Mouse (Mus musculus) thymus, postnatal 36 days (tissue): ENCODE measurements around the gene Narfl.
A peak's percentile ranks its signal among the peaks of the same experiment; 100 is the strongest.

Experiments used
- DNase-seq, 2 experiments: peaks; one replicate each; pipeline ENCODE4 v3.0.0; 2022; ENCODE audit warnings: mixed read lengths in 2 of 2

The Narfl gene

GRCm38 (mm10) chr17:25765886-25766285 lies 7.7 kb upstream of the Narfl start:
- no peak for DNase-seq

GRCm38 (mm10) chr17:25769331-25769730 lies 4.2 kb upstream of the Narfl start:
- no peak for DNase-seq

GRCm38 (mm10) chr17:25775318-25776062 lies 1.9 kb downstream of the Narfl start:
- DNase-seq, result no peak

GRCm38 (mm10) chr17:25777948-25778347 lies 4.4 kb downstream of the Narfl start:
- DNase-seq, result peak in 1 of 2 experiments; percentile 3

GRCm38 (mm10) chr17:25781339-25781738 lies 7.8 kb downstream of the Narfl start:
- no peak for DNase-seq

- no peak for DNase-seq
These were observed 9.5 kb downstream of the Narfl start for GRCm38 (mm10) chr17:25783086-25783485.

GRCm38 (mm10) chr17:25783861-25784574 lies 10.4 kb downstream of the Narfl start:
- no peak for DNase-seq

GRCm38 (mm10) chr17:25785281-25785745 lies 11.7 kb downstream of the Narfl start, which contains the start of gene Haghl:
Haghl (minus strand) TSS chr17:25785673.
- peak; percentile 92 to 94 for DNase-seq

GRCm38 (mm10) chr17:25786280-25786679 lies 12.7 kb downstream of the Narfl start, which contains the start of gene Ccdc78:
Ccdc78 (plus strand) TSS chr17:25786580.
- DNase-seq, result no peak

- DNase-seq, result no peak
These were observed 13.4 kb downstream of the Narfl start for GRCm38 (mm10) chr17:25786781-25787504.

GRCm38 (mm10) chr17:25791320-25791842 lies 17.8 kb downstream of the Narfl start:
- no peak for DNase-seq

- peak; percentile 83 to 84 for DNase-seq
These were observed 18.4 kb downstream of the Narfl start for GRCm38 (mm10) chr17:25791843-25792527.

GRCm38 (mm10) chr17:25792615-25793014 lies 19.0 kb downstream of the Narfl start, which contains the start of gene Fam173a:
Fam173a (minus strand) TSS chr17:25792901.
- DNase-seq, result peak; percentile 83 to 88

GRCm38 (mm10) chr17:25794197-25794596 lies 20.6 kb downstream of the Narfl start:
- no peak for DNase-seq

- DNase-seq, result no peak
These were observed 21.4 kb downstream of the Narfl start for GRCm38 (mm10) chr17:25794998-25795397.

- DNase-seq, result no peak
These were observed 22.1 kb downstream of the Narfl start, which contains the start of gene AC134908.4 for GRCm38 (mm10) chr17:25795609-25796092. AC134908.4 (minus strand) TSS chr17:25795659.

GRCm38 (mm10) chr17:25796211-25796771 lies 22.7 kb downstream of the Narfl start:
- DNase-seq, result peak in 1 of 2 experiments; percentile 30

GRCm38 (mm10) chr17:25796951-25797369 lies 23.4 kb downstream of the Narfl start, which contains the start of gene Metrn:
Metrn (minus strand) TSS chr17:25797136.
- DNase-seq, result peak; percentile 91 to 93

- DNase-seq, result peak; percentile 68 to 70
These were observed 27.5 kb downstream of the Narfl start for GRCm38 (mm10) chr17:25801029-25801428.

GRCm38 (mm10) chr17:25802825-25803517 lies 29.4 kb downstream of the Narfl start:
- DNase-seq, result no peak

GRCm38 (mm10) chr17:25806507-25806906 lies 32.9 kb downstream of the Narfl start:
- DNase-seq, result no peak
